Mouse (Mus musculus): Measurements from ENCODE around the gene Col6a2. TPM values are rescaled to one million over a fixed set of nuclear protein-coding genes. Genes with fewer than 3 reads are reported as not detected.

Gene Col6a2
- total and polyA plus RNA-seq, 3 experiments: not detected

DNA sequence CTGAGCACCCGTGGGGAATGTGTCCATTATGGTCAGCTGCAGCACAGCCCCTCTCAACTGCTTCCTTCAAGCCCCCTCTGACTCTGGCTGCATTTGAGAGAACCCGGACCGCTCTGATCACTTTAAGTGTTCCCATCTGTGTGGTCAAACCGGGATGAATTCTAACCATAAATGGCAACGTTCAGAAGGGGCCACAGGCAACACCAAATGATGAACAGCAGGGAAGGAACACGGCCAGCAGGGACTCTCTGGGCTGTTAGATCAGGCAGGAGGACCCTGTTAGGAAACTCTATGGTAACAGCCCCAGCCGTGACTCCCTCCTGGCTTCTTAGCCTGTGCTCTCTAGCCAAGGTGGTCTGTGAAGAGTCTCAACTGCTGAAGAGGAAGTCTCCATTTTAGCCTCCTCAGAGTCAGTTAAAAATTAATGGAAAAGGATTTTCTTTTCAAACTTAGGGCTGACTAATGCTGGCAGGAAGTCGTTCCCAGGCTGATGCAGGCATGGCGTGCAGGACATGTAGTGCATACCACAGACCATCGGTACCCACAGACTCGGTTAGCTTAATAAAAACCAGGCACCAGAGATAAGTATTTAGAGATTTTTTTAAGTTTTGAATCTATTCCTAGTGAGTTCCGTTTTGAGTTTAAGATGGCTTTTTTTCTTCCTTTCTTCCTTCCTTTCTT, 27.4 kb upstream of the Col6a2 start:
- Histone ChIP-seq H3K36me3 (ENCODE audit: control insufficient read depth in 1 of 2, insufficient read depth in 2 of 2, low read length in 2 of 2) (no peaks in the 10 kb centered on the region), H3K27ac (ENCODE audit: control insufficient read depth, low read depth, low read length) (no peak overlapping the region), H3K9ac (ENCODE audit: control insufficient read depth, low read depth, low read length, poor library complexity, severe bottlenecking) (no peak overlapping the region), H3K27me3 (ENCODE audit: control insufficient read depth in 1 of 2, insufficient read depth in 2 of 2, low read length in 2 of 2) (peaks cover 0 to 1% of the 10 kb centered on the region in 2 experiments; a peak in 2 of 4 replicates), H3K79me2 (ENCODE audit: control insufficient read depth, insufficient read depth, low read length, poor library complexity) (no peaks in the 10 kb centered on the region), H3K4me1 (ENCODE audit: control insufficient read depth in 1 of 2, insufficient read depth in 2 of 2, low read length in 2 of 2) (no peaks in the 10 kb centered on the region), H3K4me3 (ENCODE audit: control insufficient read depth in 1 of 2, insufficient read depth in 1 of 2, low read depth in 2 of 2, low read length in 2 of 2) (no peak overlapping the region), H3K9me3 (replicated peaks; ENCODE audit: insufficient read depth, low read length) (no peaks in the 10 kb centered on the region)
- no peak for DNase-seq (ENCODE audit: low read depth, low spot score)
- no peak for TF ChIP-seq KAT2A (conservative IDR thresholded peaks at IDR 0.05; ENCODE audit: low read depth, low read length)
- TF ChIP-seq TCF12 (IDR thresholded peaks at IDR 0.05; ENCODE audit: low read depth, low read length): no peak
- no peak for TF ChIP-seq GATA1 (IDR thresholded peaks at IDR 0.05; ENCODE audit: low read depth, low read length)
- no peak for TF ChIP-seq POLR2AphosphoS5 (IDR thresholded peaks at IDR 0.05; ENCODE audit: borderline replicate concordance, low read depth, low read length)
- TF ChIP-seq TBP (IDR thresholded peaks at IDR 0.05; ENCODE audit: low read depth, low read length): no peak
- no peak for TF ChIP-seq NRF1 (IDR thresholded peaks at IDR 0.05; ENCODE audit: insufficient read depth, low read depth, low read length, poor library complexity, severe bottlenecking)
- TF ChIP-seq USF2 (IDR thresholded peaks at IDR 0.05; ENCODE audit: borderline replicate concordance in 1 of 2, insufficient read depth in 1 of 2, low read depth in 1 of 2, low read length in 2 of 2): no peak
- no peak for TF ChIP-seq ZC3H11A (IDR thresholded peaks at IDR 0.05; ENCODE audit: low read depth, low read length)
- TF ChIP-seq MXI1 (IDR thresholded peaks at IDR 0.05; ENCODE audit: low read depth, low read length): no peak
- no peak for TF ChIP-seq ELF1 (IDR thresholded peaks at IDR 0.05; ENCODE audit: low read depth, low read length)
- no peak for TF ChIP-seq HCFC1 (IDR thresholded peaks at IDR 0.05; ENCODE audit: low read depth, low read length)
- TF ChIP-seq ZMIZ1 (IDR thresholded peaks at IDR 0.05; ENCODE audit: low read depth, low read length): no peak
- no peak for TF ChIP-seq POLR2AphosphoS2 (IDR thresholded peaks at IDR 0.05; ENCODE audit: low read length)

DNA sequence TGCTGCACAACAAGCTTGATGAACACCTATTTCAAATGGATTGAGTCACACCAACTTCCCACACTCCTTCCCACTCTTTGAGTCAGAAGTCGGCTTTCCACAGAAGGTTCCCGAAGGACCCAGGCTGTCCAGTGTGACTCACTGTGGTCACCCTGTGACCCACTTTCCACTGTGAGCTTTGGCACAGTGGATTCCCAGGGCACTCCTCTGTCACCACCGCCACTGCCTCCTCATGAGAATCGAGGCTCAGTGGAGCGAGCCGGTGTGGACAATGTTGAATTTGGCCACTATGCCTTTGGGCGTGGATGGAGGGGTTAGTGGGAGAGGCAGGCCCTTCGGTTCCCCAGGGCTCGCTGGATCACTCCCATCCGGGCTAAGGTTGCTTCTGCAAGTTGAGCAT, 25.3 kb upstream of the Col6a2 start:
- Histone ChIP-seq H3K79me2 (ENCODE audit: control insufficient read depth, insufficient read depth, low read length, poor library complexity) (no peaks in the 10 kb centered on the region), H3K27me3 (ENCODE audit: control insufficient read depth in 1 of 2, insufficient read depth in 2 of 2, low read length in 2 of 2) (no peaks in the 10 kb centered on the region; a peak in 2 of 4 replicates), H3K36me3 (ENCODE audit: control insufficient read depth in 1 of 2, insufficient read depth in 2 of 2, low read length in 2 of 2) (no peaks in the 10 kb centered on the region), H3K27ac (ENCODE audit: control insufficient read depth, low read depth, low read length) (no peak overlapping the region), H3K4me3 (ENCODE audit: control insufficient read depth in 1 of 2, insufficient read depth in 1 of 2, low read depth in 2 of 2, low read length in 2 of 2) (no peak overlapping the region), H3K9me3 (replicated peaks; ENCODE audit: insufficient read depth, low read length) (no peaks in the 10 kb centered on the region), H3K4me1 (ENCODE audit: control insufficient read depth in 1 of 2, insufficient read depth in 2 of 2, low read length in 2 of 2) (no peaks in the 10 kb centered on the region), H3K9ac (ENCODE audit: control insufficient read depth, low read depth, low read length, poor library complexity, severe bottlenecking) (no peak overlapping the region)
- TF ChIP-seq ZKSCAN1 (IDR thresholded peaks at IDR 0.05; ENCODE audit: low read depth, low read length): no peak
- no peak for TF ChIP-seq MAX (IDR thresholded peaks at IDR 0.05; ENCODE audit: low read length)
- TF ChIP-seq CTCF (IDR thresholded peaks at IDR 0.05 in 2 of 3, conservative IDR thresholded peaks at IDR 0.05 in 1 of 3; ENCODE audit: control insufficient read depth in 1 of 3, insufficient read depth in 1 of 3, low read depth in 2 of 3, low read length in 3 of 3, poor library complexity in 1 of 3, severe bottlenecking in 1 of 3): no peak
- TF ChIP-seq GABPA (IDR thresholded peaks at IDR 0.05; ENCODE audit: low read depth, low read length): no peak
- no peak for TF ChIP-seq GATA1 (IDR thresholded peaks at IDR 0.05; ENCODE audit: low read depth, low read length)
- TF ChIP-seq TCF12 (IDR thresholded peaks at IDR 0.05; ENCODE audit: low read depth, low read length): no peak
- no peak for TF ChIP-seq ELF1 (IDR thresholded peaks at IDR 0.05; ENCODE audit: low read depth, low read length)
- TF ChIP-seq MEF2A (IDR thresholded peaks at IDR 0.05; ENCODE audit: extremely low read depth, insufficient replicate concordance, low read depth, low read length, poor library complexity, severe bottlenecking): no peak
- TF ChIP-seq MYB (IDR thresholded peaks at IDR 0.05; ENCODE audit: low read depth, low read length): no peak
- TF ChIP-seq HCFC1 (IDR thresholded peaks at IDR 0.05; ENCODE audit: low read depth, low read length): no peak
- TF ChIP-seq UBTF (IDR thresholded peaks at IDR 0.05; ENCODE audit: borderline replicate concordance, insufficient read depth, low read depth, low read length): no peak
- TF ChIP-seq BHLHE40 (IDR thresholded peaks at IDR 0.05; ENCODE audit: borderline replicate concordance, low read depth, low read length): no peak
- TF ChIP-seq MAZ (IDR thresholded peaks at IDR 0.05; ENCODE audit: low read depth, low read length): no peak
- TF ChIP-seq RCOR1 (IDR thresholded peaks at IDR 0.05; ENCODE audit: low read depth, low read length): no peak
- no peak for TF ChIP-seq SIN3A (IDR thresholded peaks at IDR 0.05; ENCODE audit: low read length)
- no peak for TF ChIP-seq CHD1 (IDR thresholded peaks at IDR 0.05; ENCODE audit: low read depth, low read length)
- DNase-seq (ENCODE audit: low read depth, low spot score): no peak

Data from MEL (cell line).